Mouse (Mus musculus): ENCODE results near the gene Grin2b.

Gene Grin2b

GRCm38 (mm10) chr6:135672003-135672402 is 501.3 kb downstream of the Grin2b start:
- no peak for DNase-seq

Data from kidney, adult 9 months (tissue).